Mouse (Mus musculus) Patski (cell line): Measurements from ENCODE around the gene Gm44511. TPM values are rescaled to one million over a fixed set of nuclear protein-coding genes. Genes with fewer than 3 reads are reported as not detected.
A peak's percentile ranks its signal among the peaks of the same experiment; 100 is the strongest.
"Not testable (repeated sequence)": the region's sequence is repeated elsewhere in the genome, so short reads cannot be mapped to it uniquely, and the experiment has no call there.

ENCODE experiments used
- ATAC-seq: fragments of 100-300 bp; one replicate; pipeline ENCODE4 v1.8.0; 2021
- CTCF ChIA-PET: fragments of 350-600 bp; sonication (Branson Sonifier 250); formaldehyde crosslinking; loops from one replicate; lab custom pipeline; 2022; ENCODE audit warnings: inconsistent platforms; lab: Charles Lee
- POLR2A ChIA-PET: fragments of 350-600 bp; sonication (Branson Sonifier 250); formaldehyde crosslinking; loops from one replicate; lab custom pipeline; 2022; ENCODE audit warnings: antibody characterized with exemption, inconsistent platforms; lab: Charles Lee
- DNase-seq: peaks from one replicate; pipeline ENCODE4 v3.0.0-alpha.2; 2011; ENCODE audit warnings: low read depth, low spot score
- H3K27me3 ChIP-seq: fragments of 371-371 bp; one replicate; pipeline ENCODE4 v1.5.1; 2021
- CTCF ChIP-seq: fragments of 100-300 bp; IDR thresholded peaks from one replicate; pipeline ENCODE4 v1.5.1; 2021
- in situ Hi-C: fragments of 300-500 bp; cut with MboI; formaldehyde crosslinking; loops from 3 replicates; pipeline ENCODE4 v1.11.1; 2018; ENCODE audit warnings: low pct_unique_long_range_greater_than_20kb, mixed read lengths
- polyA plus RNA-seq: library from polyadenylated mRNA; unstranded; gene quantifications from one replicate; pipeline ENCODE4 v1.2.3, GENCODE M21; 2021

The Gm44511 gene
- polyA plus RNA-seq, 1 experiment from 2014 or later, result not detected

DNA sequence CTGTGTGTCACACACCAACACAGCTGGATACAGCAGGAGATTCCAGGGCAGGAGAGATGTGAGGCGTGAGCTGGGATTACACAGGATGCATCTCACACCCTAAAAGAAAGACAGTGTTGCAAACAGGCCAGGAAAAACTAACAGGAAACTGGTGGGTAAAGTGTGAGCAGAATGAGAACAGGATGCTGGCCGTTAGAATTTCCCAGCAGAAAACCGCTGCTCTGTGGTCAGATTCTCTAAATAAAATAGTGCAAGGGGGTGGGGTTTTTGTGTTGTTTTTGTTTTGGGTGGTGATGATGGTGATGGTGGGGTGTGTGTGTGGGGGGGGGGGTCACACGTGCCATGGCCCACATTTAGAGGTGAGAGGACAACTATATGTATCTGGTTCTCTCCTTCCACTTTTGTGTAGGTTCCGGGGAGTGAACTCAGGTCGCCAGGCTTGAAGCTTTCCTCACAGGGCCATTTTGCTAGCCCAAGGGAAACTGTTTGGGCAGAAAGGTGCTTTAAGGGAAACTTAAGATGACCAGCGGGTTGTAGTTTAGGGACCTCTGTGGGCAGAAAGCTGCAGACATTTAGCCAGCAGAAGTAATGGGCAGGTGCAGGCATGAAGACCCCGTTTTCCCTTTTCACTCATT is 29.7 kb downstream of the Gm44511 start:
- in situ Hi-C loops, result loop anchor here (5.0 kb wide), 1 partner anchor 34 kb away; no protein-coding TSS in a partner anchor
- ATAC-seq (no peak), DNase-seq (no peak)
- POLR2A ChIA-PET, result no interaction called here
- TF ChIP-seq CTCF, result no peak
- CTCF ChIA-PET, result no interaction called here
- no peaks in the 10 kb centered on the region for H3K27me3 ChIP-seq

DNA sequence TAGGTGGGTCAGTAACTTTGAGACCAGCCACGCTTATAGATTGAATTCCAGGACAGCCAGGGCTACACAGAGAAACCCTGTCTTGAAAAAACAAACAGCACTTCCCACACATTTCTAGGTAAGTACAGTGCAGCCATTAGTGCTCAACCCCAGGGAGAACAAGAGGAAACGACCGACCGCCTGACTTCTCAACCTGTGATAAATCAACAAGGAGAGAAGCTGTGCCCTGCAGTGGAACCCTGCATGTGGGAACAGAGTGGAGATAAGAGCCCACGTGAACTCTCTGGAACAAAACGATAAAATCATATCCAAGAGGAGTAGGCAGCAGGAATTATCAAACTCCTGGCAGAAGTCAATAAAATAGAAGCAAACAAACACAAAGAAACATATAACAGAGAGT is 32.4 kb downstream of the Gm44511 start:
- ChIA-PET CTCF (no interaction called here), POLR2A (no interaction called here)
- ATAC-seq (no peak), DNase-seq (no peak)
- TF ChIP-seq CTCF, result no peak
- H3K27me3 ChIP-seq, result no peaks in the 10 kb centered on the region
- in situ Hi-C loops, result loop anchor here (5.0 kb wide), 1 partner anchor 166 kb away; no protein-coding TSS in a partner anchor

DNA sequence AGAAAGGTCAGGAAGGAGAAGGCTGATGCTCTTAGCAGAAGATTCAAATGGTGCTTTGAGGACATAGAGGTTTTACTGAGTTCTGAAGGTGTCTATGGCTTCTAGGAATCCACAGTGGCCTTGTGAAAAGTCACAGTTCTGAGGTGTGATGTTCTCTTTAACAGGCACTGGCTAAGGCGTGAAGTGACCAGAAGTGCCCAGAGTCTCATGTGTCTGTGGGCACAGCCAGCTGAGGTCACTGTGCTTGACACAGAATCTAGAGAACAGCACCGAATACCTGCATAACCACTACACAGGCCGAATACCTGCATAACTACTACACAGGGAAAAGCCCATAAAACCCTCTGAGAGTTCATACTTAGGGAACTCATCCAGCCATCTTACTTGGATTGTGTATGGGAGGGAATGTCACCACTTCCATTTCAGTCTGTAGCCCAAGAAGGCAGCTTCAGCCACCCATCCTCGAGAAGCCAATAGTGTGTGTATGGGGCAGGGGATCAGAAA is 35.6 kb downstream of the Gm44511 start:
- POLR2A ChIA-PET, H3K27me3 ChIP-seq, CTCF ChIA-PET, DNase-seq, ATAC-seq: not testable (repeated sequence)
- in situ Hi-C loops, result loop anchor here (5.0 kb wide), 1 partner anchor 163 kb away; no protein-coding TSS in a partner anchor

DNA sequence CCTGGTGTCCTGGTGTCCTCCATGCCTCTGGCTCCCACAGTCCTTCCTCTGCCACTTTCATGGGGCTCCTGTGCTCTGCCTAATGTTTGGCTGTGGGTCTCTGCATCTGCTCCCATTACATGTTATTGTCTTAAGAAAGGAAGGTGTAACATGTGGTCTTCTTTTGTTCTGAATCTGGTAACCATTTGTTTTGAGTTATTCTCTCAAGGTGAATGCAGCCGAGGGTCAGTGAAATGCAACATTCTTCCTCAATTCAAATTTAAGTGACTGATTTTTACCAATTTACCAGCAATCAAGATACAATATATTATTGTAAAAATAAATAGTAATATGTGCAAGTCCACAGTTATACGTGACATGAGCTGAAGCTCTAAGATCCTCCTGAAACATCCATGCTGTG is 37.0 kb downstream of the Gm44511 start, which contains the start of gene Klrb1c:
Gene Klrb1c (minus strand): TSS at position 101 of the 400 bp plus-strand sequence.
- TF ChIP-seq CTCF, result no peak
- CTCF ChIA-PET, result no interaction called here
- POLR2A ChIA-PET, result no interaction called here
- in situ Hi-C loops, result no loop called here
- no peak for ATAC-seq
- DNase-seq, result no peak
- no peaks in the 10 kb centered on the region for H3K27me3 ChIP-seq

DNA sequence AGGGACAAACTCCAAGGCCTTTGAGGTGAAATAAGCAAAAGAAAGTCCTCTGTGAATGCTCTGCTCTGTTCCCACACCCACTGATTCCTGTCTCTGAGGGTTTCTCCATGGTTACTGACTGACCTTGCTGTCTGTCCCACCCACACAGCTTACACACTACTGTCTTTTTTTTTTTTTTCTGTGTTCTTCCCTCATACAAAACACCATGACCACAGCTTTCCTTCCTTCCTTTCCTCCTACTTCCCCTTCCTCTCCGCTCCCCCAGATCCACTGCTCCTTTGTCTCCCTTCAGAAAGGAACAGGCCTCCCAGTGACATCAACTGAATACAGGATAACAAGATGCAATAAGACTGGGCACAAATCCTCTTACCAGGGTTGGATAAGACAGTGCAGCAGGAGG is 37.6 kb downstream of the Gm44511 start:
- in situ Hi-C loops, result no loop called here
- ChIA-PET CTCF (no interaction called here), POLR2A (no interaction called here)
- no peak for DNase-seq
- ATAC-seq, result no peak
- no peaks in the 10 kb centered on the region for H3K27me3 ChIP-seq
- TF ChIP-seq CTCF, result no peak

DNA sequence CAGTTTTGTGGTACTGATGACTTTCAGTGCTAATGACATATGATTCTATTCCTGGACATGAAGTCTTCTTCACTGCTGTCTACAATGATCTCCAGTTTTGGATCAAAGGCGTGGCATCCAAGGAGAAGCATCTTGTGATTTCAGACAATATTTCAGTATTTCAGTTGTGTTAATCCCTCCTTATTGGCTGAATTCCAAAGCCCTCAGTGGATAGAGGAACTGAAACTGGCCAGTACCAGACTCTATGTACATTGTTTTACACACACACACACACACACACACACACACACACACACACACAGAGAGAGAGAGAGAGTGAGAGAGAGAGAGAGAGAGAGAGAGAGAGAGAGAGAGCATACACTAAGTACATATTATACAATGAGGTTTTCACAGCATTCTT is 39.7 kb downstream of the Gm44511 start:
- in situ Hi-C loops, H3K27me3 ChIP-seq, POLR2A ChIA-PET, ATAC-seq, DNase-seq, CTCF ChIA-PET: not testable (repeated sequence)

DNA sequence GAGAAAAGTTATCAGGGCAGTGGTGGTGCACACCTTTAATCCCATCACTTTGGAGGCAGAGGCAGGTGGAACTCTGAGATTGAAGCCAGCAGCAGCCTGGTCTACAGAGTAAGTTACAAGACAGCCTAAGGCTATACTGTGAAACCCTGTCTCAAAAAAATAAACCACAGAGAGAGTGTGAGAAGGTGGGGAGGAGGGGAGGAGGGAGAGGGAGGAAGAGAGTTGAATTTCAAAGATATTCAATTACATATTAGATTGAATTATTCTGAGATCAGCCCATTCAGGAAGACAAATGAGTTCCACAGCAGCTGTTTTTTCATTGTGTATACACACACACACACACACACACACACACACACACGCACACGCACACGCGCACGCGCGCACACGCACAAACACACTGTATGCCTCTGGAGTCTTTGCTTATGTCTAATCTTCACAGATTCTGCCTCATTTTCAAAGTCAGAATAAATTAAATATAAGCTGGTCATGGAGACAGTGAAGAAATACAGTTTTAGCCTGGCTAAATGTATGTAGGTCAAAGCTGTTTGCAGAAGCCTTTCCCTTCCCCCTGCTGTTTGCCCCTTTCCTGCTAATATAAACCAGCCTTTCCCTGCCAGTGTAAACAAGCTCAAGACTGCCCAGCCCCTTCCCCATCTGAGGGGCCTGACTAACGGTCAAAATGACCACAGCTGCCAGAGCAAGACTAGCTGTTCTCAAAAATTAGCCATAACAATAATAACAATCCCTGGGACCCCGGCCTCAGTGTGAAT is 56.4 kb downstream of the Gm44511 start:
- POLR2A ChIA-PET, result no interaction called here
- H3K27me3 ChIP-seq, result peaks cover 4% of the 10 kb centered on the region
- in situ Hi-C loops, result loop anchor here (5.0 kb wide), 1 partner anchor 73 kb away; no protein-coding TSS in a partner anchor
- TF ChIP-seq CTCF, result no peak
- no peak for ATAC-seq
- CTCF ChIA-PET, result no interaction called here
- DNase-seq, result no peak

DNA sequence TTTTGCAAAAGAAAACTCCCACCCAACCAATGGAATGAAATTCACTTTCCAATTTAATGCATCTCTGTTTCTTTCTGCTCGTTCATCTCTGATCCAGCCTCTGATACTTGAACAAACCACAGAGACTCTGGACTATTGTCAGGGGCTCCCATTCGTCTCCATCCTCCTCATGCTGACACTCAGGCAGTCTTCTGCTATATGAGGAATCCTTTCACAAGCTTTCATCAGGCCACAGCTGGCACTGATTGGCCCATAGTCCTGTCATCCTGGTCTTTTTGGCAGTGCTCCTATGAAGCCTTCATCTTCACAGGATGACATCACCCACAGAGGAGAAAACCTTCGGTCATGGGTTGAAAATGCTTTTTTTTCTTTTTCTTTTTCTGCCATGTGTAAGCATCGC is 58.1 kb downstream of the Gm44511 start:
- ChIA-PET POLR2A (no interaction called here), CTCF (interaction anchor here (1.1 kb wide), 1 partner anchor 37 kb away, joined by 3 read pairs; no protein-coding TSS in a partner anchor)
- TF ChIP-seq CTCF, result no peak
- ATAC-seq (no peak), DNase-seq (no peak)
- in situ Hi-C loops, result loop anchor here (5.0 kb wide), 1 partner anchor 74 kb away; no protein-coding TSS in a partner anchor
- H3K27me3 ChIP-seq, result peaks cover 4% of the 10 kb centered on the region

DNA sequence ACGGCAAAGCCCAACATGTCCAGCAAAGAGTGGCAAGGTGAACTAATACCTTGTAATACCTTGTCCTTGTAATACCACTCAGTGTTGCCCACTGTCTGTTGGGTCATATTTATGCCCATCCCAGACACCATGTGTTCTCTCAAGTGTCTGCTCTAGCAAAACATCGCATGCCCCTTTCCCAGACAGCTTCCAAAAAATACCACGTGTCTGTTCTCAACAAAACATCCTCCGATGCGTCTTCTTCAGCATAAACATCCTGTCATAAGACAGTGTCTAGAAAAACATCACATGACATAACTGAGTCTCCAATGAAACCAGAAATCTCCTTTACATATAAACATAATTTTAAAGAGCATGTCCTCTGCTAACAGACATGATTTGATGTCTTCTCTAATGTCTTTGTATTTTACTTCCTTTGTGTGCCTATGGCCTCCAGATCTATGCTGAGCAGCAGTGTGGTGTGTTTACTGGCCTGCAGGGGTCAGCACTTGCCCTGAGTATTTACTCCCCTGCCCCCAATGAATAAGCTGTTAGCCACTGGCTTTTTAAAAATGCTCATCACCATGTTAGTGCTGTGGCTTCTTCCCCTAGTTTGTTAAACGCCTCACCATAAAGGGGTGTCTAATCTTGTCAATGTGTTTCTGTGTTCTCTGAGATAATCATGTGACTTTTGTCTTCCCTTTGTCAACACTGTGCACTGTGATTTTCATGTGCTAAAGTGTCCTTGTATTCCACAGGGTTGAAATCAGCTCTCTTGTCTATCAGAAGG is 59.4 kb downstream of the Gm44511 start:
- DNase-seq, H3K27me3 ChIP-seq, POLR2A ChIA-PET: not testable (repeated sequence)
- in situ Hi-C loops, result loop anchor here (5.0 kb wide), 1 partner anchor 76 kb away; no protein-coding TSS in a partner anchor
- CTCF ChIA-PET, result interaction anchor here (0.7 to 1.7 kb wide), 4 partner anchors 33 to 73 kb away, joined by 3 to 9 read pairs (median 4); no protein-coding TSS in a partner anchor
- peak; percentile 63 for TF ChIP-seq CTCF
- ATAC-seq, result peak; percentile 48

DNA sequence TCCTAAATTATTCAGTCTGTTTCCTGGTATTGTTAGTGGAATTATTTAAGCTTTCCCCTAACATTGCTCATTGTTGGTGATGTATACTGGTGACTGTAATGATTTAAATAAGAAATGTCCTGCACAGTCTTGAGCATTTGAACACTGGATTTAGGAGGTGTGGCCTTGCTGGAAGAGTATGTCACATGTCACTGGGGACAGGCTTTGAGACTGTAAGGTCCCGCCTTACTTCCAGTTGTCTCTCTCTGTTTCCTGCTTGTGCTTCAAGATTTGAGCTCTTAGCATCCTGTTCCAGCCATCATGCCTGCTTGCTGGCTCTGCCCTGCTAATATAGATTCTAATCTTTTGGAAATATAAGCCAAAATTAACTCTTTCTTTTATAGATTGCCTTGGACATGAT is 60.9 kb downstream of the Gm44511 start:
- ChIA-PET POLR2A (no interaction called here), CTCF (no interaction called here)
- DNase-seq (no peak), ATAC-seq (no peak)
- in situ Hi-C loops, result loop anchor here (5.0 kb wide), 1 partner anchor 77 kb away; no protein-coding TSS in a partner anchor
- TF ChIP-seq CTCF, result no peak
- peaks cover 4% of the 10 kb centered on the region for H3K27me3 ChIP-seq
